Mouse (Mus musculus): ENCODE results near the gene Ccrl2. TPM values are rescaled to one million over a fixed set of nuclear protein-coding genes. Genes with fewer than 3 reads are reported as not detected.

Ccrl2 gene
- total RNA-seq (2012; rRNA removed), result 0.26 and 0.40 TPM in 2 replicates

- H3K27ac ChIP-seq (ENCODE audit: insufficient read depth, low read depth, low read length, poor library complexity, severe bottlenecking), result no peak within 1 kb of the TSS; the same call in 1 of the 2 replicates
- in situ Hi-C loops (cut with MboI; ENCODE audit: low sequenced_read_pairs in 2 of 2, unreplicated experiment in 2 of 2), result no loop called here
- TF ChIP-seq MAFK (IDR thresholded peaks at IDR 0.05; ENCODE audit: insufficient read depth, low read depth, low read length) (no peak), ZNF384 (IDR thresholded peaks at IDR 0.05; ENCODE audit: low read depth, low read length) (no peak), ZC3H11A (IDR thresholded peaks at IDR 0.05; ENCODE audit: borderline replicate concordance, low read depth, low read length) (no peak), HCFC1 (IDR thresholded peaks at IDR 0.05; ENCODE audit: borderline replicate concordance, insufficient read depth, low read length) (no peak), CHD2 (IDR thresholded peaks at IDR 0.05; ENCODE audit: low read depth, low read length) (no peak)
- no peak within 1 kb of the TSS for H3K9ac ChIP-seq (ENCODE audit: insufficient read depth, low read depth, low read length, poor library complexity, severe bottlenecking)
- H3K36me3 ChIP-seq (ENCODE audit: control insufficient read depth, insufficient read depth, low read length, poor library complexity, severe bottlenecking), result no peaks in the 10 kb centered on the region
- no peak within 1 kb of the TSS for H3K4me3 ChIP-seq (ENCODE audit: insufficient read depth in 1 of 2, low read depth in 1 of 2, low read length in 2 of 2, poor library complexity in 1 of 2, severe bottlenecking in 1 of 2)
- peaks cover 0 to 8% of the 10 kb centered on the region in 2 experiments; a peak in 1 of 4 replicates for H3K4me1 ChIP-seq (ENCODE audit: control insufficient read depth in 2 of 2, insufficient read depth in 2 of 2, low read length in 2 of 2, poor library complexity in 1 of 2)
- no peak for DNase-seq (ENCODE audit: low read depth, low spot score)
- no peaks in the 10 kb centered on the region for H3K9me3 ChIP-seq (ENCODE audit: control insufficient read depth, insufficient read depth, low read depth, low read length)
These were observed at the start of gene Ccrl2 for GRCm38 (mm10) chr9:111056798-111057543. Gene Ccrl2 (minus strand): TSS chr9:111057519.

GRCm38 (mm10) chr9:111103893-111104292, 46.6 kb upstream of the Ccrl2 start:
- TF ChIP-seq CHD2 (IDR thresholded peaks at IDR 0.05; ENCODE audit: low read depth, low read length) (no peak), ZNF384 (IDR thresholded peaks at IDR 0.05; ENCODE audit: low read depth, low read length) (no peak), MAFK (IDR thresholded peaks at IDR 0.05; ENCODE audit: insufficient read depth, low read depth, low read length) (no peak), ZC3H11A (IDR thresholded peaks at IDR 0.05; ENCODE audit: borderline replicate concordance, low read depth, low read length) (no peak), HCFC1 (IDR thresholded peaks at IDR 0.05; ENCODE audit: borderline replicate concordance, insufficient read depth, low read length) (no peak)

GRCm38 (mm10) chr9:111103293-111103692, 46.0 kb upstream of the Ccrl2 start:
- no peaks in the 10 kb centered on the region for H3K9me3 ChIP-seq (ENCODE audit: control insufficient read depth, insufficient read depth, low read depth, low read length)
- peaks cover 0 to 2% of the 10 kb centered on the region in 2 experiments; a peak in 1 of 4 replicates for H3K4me1 ChIP-seq (ENCODE audit: control insufficient read depth in 2 of 2, insufficient read depth in 2 of 2, low read length in 2 of 2, poor library complexity in 1 of 2)
- TF ChIP-seq HCFC1 (IDR thresholded peaks at IDR 0.05; ENCODE audit: borderline replicate concordance, insufficient read depth, low read length), result no peak
- TF ChIP-seq ZNF384 (IDR thresholded peaks at IDR 0.05; ENCODE audit: low read depth, low read length), result no peak
- no peak for TF ChIP-seq MAFK (IDR thresholded peaks at IDR 0.05; ENCODE audit: insufficient read depth, low read depth, low read length)
- TF ChIP-seq CHD2 (IDR thresholded peaks at IDR 0.05; ENCODE audit: low read depth, low read length), result no peak
- no peak for TF ChIP-seq ZC3H11A (IDR thresholded peaks at IDR 0.05; ENCODE audit: borderline replicate concordance, low read depth, low read length)
- in situ Hi-C loops (cut with MboI; ENCODE audit: low sequenced_read_pairs in 2 of 2, unreplicated experiment in 2 of 2), result no loop called here
- no peak overlapping the region for H3K4me3 ChIP-seq (ENCODE audit: insufficient read depth in 1 of 2, low read depth in 1 of 2, low read length in 2 of 2, poor library complexity in 1 of 2, severe bottlenecking in 1 of 2)
- H3K27ac ChIP-seq (ENCODE audit: insufficient read depth, low read depth, low read length, poor library complexity, severe bottlenecking), result no peak overlapping the region
- H3K9ac ChIP-seq (ENCODE audit: insufficient read depth, low read depth, low read length, poor library complexity, severe bottlenecking), result no peak overlapping the region
- no peak for DNase-seq (ENCODE audit: low read depth, low spot score)
- H3K36me3 ChIP-seq (ENCODE audit: control insufficient read depth, insufficient read depth, low read length, poor library complexity, severe bottlenecking), result no peaks in the 10 kb centered on the region

More at GRCm38 (mm10) chr9:111103893-111104292, 46.6 kb upstream of the Ccrl2 start:
- peaks cover 0 to 2% of the 10 kb centered on the region in 2 experiments; a peak in 1 of 4 replicates for H3K4me1 ChIP-seq (ENCODE audit: control insufficient read depth in 2 of 2, insufficient read depth in 2 of 2, low read length in 2 of 2, poor library complexity in 1 of 2)
- no peak for DNase-seq (ENCODE audit: low read depth, low spot score)
- H3K9ac ChIP-seq (ENCODE audit: insufficient read depth, low read depth, low read length, poor library complexity, severe bottlenecking), result no peak overlapping the region
- no peak overlapping the region for H3K4me3 ChIP-seq (ENCODE audit: insufficient read depth in 1 of 2, low read depth in 1 of 2, low read length in 2 of 2, poor library complexity in 1 of 2, severe bottlenecking in 1 of 2)
- no peaks in the 10 kb centered on the region for H3K36me3 ChIP-seq (ENCODE audit: control insufficient read depth, insufficient read depth, low read length, poor library complexity, severe bottlenecking)
- in situ Hi-C loops (cut with MboI; ENCODE audit: low sequenced_read_pairs in 2 of 2, unreplicated experiment in 2 of 2), result no loop called here
- H3K9me3 ChIP-seq (ENCODE audit: control insufficient read depth, insufficient read depth, low read depth, low read length), result no peaks in the 10 kb centered on the region
- H3K27ac ChIP-seq (ENCODE audit: insufficient read depth, low read depth, low read length, poor library complexity, severe bottlenecking), result no peak overlapping the region

GRCm38 (mm10) chr9:111100406-111100805, 43.1 kb upstream of the Ccrl2 start:
- DNase-seq (ENCODE audit: low read depth, low spot score), result no peak
- no peaks in the 10 kb centered on the region for H3K9me3 ChIP-seq (ENCODE audit: control insufficient read depth, insufficient read depth, low read depth, low read length)
- no peak overlapping the region for H3K9ac ChIP-seq (ENCODE audit: insufficient read depth, low read depth, low read length, poor library complexity, severe bottlenecking)
- in situ Hi-C loops (cut with MboI; ENCODE audit: low sequenced_read_pairs in 2 of 2, unreplicated experiment in 2 of 2), result no loop called here
- TF ChIP-seq ZNF384 (IDR thresholded peaks at IDR 0.05; ENCODE audit: low read depth, low read length) (no peak), ZC3H11A (IDR thresholded peaks at IDR 0.05; ENCODE audit: borderline replicate concordance, low read depth, low read length) (no peak), HCFC1 (IDR thresholded peaks at IDR 0.05; ENCODE audit: borderline replicate concordance, insufficient read depth, low read length) (no peak), CHD2 (IDR thresholded peaks at IDR 0.05; ENCODE audit: low read depth, low read length) (no peak), MAFK (IDR thresholded peaks at IDR 0.05; ENCODE audit: insufficient read depth, low read depth, low read length) (no peak)
- no peak overlapping the region for H3K27ac ChIP-seq (ENCODE audit: insufficient read depth, low read depth, low read length, poor library complexity, severe bottlenecking)
- H3K4me3 ChIP-seq (ENCODE audit: insufficient read depth in 1 of 2, low read depth in 1 of 2, low read length in 2 of 2, poor library complexity in 1 of 2, severe bottlenecking in 1 of 2), result no peak overlapping the region
- no peaks in the 10 kb centered on the region for H3K36me3 ChIP-seq (ENCODE audit: control insufficient read depth, insufficient read depth, low read length, poor library complexity, severe bottlenecking)
- H3K4me1 ChIP-seq (ENCODE audit: control insufficient read depth in 2 of 2, insufficient read depth in 2 of 2, low read length in 2 of 2, poor library complexity in 1 of 2), result peaks cover 1 to 11% of the 10 kb centered on the region in 2 experiments; a peak in 1 of 4 replicates

Measured in ES-E14 (cell line).